Mouse (Mus musculus) stomach, postnatal 0 days (tissue): ENCODE measurements around the gene Piwil4.

Experiments
- CTCF ChIP-seq: IDR thresholded peaks from 2 replicates; pipeline ENCODE4 v1.5.1; 2016; ENCODE audit warnings: antibody characterized with exemption, low read depth, mild to moderate bottlenecking, moderate library complexity
- EP300 ChIP-seq: optimal IDR thresholded peaks from 2 replicates; pipeline ENCODE3; 2016; ENCODE audit warnings: antibody characterized with exemption

- no peak for TF ChIP-seq CTCF
- TF ChIP-seq EP300, result no peak
These were observed 31.5 kb upstream of the Piwil4 start for GRCm38 (mm10) chr9:14772074-14772473.
